Mouse (Mus musculus) spleen, postnatal 10 days (tissue): ENCODE results near the gene Bcas3.

Experiments used
- DNase-seq, 2 experiments: peaks; one replicate each; pipeline ENCODE4 v3.0.0; 2021 to 2022; ENCODE audit warnings: low spot score in 2 of 2

The Bcas3 gene

DNA sequence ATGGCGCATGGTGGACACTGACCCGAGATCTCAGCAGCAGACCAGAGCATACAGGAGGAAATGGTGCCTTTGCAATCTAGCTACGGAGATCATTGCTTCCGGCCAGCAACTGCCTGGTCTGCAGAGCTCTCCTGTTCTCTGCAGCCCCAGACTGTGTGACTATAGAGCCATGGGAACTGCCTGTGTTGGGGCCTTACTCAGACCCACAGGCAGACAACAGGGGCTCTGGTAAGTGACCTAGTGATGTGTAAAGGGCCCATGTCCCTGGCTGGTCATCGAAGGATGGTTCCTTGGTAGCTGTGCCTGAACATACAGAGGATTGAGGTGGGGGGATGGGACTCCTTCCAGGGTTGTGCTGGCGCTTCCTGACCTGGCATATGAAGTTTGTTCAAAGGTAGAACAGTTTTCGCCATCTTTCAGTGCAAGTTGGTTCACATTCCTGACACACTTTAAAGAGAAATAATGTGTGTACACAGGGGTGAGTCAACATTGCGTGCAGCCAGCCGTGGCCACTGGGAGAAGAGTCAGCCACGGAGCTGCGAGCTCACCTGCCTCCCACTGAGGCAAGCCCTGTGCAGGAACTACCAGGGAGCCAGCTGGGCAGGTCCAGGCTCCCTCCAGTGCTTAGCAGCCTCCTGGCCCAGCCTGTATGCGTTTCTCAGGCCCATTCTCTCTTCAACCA lies 439.7 kb downstream of the Bcas3 start:
- no peak for DNase-seq

DNA sequence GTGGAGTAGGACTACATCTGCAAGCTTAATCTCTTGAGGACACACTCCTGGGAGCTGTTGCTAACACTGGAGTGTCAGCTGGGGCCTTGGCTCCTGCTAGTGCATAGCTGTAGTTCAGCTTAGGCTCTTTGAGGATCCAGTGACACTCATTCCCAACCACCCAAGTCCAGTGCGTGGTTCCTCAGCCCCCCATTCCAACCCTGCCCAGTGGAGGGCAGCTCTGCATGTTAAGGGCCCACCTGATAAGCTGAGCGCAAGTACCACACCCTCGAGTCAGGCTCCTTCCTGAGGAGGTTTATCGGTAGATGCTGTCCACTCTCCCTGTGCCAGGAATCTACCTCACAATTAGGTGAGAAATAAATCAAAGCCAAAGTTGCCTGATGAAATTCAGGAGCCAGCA lies 446.5 kb downstream of the Bcas3 start:
- DNase-seq = peak in 1 of 2 experiments; percentile 35

DNA sequence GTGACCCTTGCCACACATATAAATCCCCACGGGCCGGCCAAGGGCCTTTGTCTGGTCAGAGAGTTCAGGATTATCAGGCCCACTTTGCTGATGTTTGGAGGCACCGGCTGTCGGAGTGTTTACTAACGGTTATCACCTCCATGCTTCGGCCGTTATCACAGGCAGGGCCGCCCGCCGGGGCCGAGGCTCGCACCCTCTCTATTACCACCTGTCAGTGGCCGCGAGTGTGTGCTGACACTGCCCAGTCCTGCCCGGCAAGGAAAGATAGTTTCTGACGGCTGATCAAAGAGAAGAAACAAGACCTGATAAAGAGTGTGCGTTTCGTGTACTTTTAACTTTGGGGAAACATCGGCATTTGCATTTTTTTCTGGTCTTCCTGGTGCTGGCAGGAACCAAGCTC lies 446.9 kb downstream of the Bcas3 start:
- DNase-seq = peak in 1 of 2 experiments; percentile 40

DNA sequence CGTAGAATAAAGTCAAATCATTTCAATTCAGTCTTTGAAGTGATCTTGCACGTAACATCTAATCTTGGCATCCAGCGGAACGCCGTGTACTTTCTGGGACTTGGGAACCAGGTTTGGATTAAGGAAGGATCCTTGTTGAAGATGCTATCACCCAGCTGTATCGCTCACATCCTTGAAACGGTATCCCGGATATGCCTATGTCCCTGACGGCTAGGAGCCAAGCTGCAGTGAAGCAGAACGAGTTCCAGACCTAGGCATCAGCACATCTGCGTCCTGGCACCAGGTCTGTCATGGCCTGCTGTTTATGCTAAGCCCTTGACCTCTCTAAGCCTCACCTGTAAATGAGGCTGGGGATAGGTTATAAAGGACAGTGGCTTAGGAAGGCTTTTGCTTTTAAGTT lies 447.4 kb downstream of the Bcas3 start:
- DNase-seq = no peak

DNA sequence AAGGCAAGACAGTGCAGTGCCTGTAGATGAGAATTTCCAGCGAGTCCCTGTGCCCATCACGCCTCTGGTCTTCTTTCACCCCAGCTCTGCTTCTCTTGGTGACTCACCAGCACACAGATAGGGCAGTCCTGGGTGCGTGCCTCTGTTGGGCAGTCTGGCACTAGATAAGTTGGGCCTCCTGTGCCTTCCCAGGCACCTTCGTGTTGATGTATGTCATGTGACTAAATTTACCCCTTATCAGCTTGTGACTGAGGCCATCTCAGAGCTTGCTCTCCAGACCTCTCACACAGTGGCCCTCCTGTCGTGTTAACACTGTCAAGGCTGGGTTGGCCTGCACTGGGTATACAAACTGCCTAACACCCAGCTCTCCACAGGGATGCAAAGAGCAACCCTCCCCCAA lies 451.1 kb downstream of the Bcas3 start:
- peak; percentile 63 to 71 for DNase-seq

DNA sequence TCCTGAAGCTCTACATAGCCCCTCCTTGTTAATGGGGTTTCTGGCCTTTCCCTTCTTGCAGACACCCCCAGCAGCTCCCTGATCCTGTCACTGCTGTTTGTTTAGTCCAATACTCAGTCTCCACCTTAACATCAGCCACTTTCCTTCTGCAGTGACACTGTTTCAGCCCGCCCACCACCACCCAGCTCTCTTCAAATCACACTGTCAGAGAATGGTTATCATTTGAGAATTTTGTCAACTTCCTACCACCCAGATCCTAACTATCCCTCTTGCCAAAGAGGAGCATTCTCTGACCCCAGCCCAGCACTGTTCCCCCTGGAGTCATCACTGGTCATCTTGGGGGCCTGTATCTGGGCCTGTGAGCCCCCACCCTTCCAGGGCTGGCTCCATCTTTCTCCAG lies 452.8 kb downstream of the Bcas3 start:
- no peak for DNase-seq

DNA sequence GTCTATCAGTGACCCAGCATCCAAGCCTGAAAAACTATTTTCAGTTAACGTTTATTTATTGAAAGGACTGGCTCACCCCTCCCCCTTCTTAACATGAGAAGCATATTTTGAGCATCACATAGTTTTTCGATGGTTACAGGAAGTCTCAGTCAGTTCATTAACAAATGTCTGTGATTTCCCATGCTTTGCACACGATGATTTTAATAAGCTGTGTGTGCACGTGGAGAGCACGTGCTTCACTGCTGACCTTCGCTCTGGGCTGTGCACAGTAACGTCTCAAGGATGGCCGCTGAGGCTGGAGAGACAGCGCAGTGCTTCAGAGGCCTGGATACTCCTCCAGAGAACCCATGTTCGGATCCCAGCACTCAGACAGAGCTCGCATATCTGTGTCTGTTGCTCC lies 454.4 kb downstream of the Bcas3 start:
- no peak for DNase-seq

DNA sequence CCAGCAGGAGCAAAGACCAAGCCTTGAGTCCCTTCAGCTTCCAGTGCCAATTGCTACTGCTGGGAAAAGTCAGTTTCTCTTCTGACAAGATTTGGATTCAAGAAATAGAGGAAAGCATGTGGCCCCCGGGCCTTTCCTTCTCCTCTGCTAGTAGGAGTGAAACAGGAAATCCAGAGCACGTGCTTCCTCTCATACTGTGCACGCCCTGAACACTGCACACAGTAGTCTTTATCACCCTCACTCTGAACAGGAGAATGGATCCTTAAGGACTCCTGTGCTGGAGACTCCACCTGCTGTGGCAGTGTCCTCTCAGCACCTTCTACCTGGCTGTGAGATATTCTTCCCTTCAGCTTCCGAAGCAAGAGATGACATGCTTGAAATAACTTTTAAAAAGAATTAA lies 458.3 kb downstream of the Bcas3 start:
- DNase-seq = no peak

DNA sequence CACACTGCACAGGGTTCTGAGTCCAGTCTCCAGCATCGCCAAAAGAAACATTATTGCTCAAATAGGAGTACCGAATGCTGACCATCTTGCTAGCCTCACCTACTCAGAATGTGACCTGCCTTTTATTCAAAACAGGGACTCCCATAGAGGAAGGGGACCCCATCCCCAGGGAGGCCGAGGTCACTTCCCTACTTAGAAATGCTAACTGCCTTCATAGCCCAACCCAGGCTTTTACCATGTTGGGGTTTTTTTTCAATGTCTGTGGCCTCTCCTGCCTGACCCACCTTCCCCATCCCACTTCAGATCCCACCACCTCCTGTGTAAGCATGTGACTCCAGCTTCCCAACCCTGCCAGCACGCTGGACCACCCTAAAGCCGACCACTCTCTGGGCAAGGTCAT lies 458.7 kb downstream of the Bcas3 start:
- DNase-seq = no peak

DNA sequence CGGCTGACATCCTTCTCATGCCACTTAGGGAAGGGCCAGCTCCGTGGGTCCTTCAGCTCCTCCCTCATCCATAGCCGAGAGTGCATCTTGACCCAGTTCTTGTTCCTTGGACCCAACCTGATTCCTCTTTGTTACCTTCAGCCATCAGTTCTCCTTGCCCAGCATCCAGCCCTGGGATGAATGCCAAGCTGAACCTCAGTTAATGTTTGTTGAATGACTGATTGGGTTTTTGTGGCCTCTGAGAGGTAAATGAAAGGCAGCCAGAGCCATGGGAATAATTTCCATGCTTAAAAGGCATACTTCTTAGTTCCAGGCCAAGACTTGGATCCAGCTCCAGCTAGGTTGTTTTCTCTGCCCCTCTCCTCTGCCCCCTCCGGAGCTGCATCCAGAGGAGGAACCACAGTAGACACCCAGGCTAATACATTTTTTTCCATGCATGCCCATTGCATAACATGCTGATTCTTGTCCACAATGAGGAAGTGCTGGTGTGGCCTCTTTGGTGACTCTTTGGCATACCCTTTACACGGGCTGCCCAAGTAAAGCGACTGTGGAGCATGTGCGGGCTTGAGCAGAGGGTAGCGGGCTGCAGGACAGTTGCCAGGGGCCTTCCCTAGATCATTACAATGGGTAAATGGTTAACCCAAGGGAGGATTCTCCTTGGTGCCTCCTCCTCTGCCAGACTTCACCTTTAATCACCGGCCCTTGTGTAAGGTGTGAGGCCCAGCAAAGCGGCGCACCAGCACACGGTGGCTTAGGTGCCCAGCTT lies 459.4 kb downstream of the Bcas3 start:
- DNase-seq = no peak

DNA sequence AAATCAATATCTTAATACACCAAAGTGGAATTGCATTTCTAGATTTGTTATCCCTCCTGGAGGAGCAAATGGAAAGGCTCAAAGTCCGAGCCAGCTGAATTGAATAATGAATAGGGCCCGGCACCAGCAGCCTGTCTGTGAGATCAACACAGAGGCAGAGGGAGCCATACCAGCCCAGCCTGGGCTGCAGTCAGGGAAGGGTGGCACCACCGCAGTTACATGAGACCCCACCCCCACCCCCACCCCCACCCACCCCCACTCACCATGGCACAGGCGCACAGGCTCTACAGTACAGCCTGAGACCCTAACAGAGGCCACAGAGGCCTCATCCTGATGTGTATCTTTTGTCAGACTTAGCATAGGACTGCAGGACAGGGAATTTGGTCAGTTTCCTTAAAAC lies 461.7 kb downstream of the Bcas3 start:
- no peak for DNase-seq

DNA sequence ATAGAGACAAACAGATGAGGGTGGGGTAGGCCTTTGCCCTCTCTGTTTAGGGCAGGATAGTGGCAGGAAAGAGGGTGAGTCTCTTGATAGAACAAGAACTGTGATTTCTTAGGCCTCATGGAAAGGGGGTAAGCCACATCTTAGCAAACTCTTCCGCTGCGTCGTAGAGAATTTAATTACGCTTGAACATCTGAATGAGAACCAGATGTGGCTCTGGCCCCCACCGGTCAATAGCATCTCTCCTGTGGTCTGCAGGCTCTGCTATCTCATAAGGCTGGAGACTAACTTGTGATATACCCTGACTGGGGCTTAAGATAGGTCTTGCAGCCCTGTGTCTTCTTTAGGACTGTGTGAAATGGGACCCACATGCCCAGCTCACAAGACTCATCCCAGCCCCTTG lies 463.5 kb downstream of the Bcas3 start:
- DNase-seq = no peak

DNA sequence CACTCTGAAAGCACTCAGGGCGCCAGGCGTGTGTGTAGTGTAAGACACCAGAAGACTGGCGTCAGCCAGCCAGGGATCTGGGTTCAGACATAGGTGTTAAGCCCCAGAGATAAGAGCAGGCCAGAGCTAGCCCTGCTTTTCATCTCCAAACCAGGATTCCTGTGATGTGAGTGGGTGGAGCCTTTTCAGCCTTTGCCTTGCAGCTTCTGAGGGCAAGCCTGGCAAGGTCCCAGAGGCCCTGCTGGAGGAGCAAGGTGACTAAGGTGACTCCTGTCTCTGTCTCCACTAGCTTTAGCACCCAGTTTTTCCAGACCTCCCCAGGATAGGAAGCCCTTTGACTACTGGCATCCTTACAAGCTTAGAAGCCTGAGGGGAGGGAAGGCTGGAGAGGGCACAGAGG lies 465.4 kb downstream of the Bcas3 start:
- DNase-seq = no peak

DNA sequence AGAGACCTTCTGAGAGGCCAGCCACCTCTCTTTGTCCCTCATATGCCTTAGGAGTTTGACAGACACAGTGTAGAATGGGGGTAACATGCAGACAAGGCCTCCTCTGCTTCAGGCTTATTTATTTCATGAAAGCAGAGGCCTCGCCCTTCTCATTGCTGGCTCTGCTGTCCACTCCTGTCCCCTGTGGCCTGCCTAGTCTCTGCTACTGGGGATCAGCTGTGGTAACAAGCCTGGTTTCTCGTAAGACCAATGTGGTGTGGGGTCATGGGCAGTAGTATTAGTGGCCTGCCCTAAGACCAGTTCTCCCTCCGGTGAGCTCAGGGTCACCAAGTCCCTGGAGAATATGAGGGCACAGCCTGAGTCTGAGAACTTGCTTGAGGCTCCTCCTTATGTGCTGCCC lies 468.0 kb downstream of the Bcas3 start:
- no peak for DNase-seq

DNA sequence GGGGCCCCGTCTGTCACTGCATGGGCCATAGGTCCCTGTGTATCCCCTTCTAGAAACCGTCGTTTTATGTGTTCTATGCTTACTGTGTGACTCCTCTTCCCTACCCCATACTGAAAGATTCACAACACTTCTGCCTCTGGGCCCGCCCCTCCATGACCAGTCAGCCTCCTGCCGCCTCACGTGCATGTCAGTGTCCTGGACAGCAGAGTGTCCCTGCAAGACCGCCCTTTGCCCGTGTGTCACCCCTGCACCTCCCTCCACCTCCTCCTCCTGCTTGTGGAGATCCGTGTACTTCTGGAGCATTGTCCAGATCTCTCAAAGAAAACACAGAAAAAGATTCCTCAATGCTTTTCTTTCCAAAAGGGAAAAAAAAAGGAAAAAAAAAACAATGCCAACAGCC lies 468.7 kb downstream of the Bcas3 start:
- no peak for DNase-seq

DNA sequence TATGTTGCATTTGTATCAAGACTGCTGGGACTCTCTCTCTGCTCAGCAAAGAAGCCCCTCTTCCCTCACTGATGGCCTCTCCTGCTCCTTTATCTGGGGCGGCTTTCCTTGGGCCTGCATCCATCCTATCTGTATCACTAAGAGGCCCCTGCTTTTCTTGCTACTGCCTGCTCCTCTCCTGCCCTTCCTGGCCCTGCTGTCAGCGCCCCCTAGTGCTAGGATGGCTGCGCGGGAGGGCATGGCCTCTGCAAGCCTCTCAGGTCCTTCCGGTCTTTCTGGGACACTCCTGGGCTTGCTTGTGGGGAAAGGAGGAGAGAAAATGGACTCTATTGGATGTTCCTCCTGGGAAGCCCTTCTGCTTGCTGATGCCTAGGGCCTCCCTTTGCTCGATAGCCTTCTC lies 470.2 kb downstream of the Bcas3 start:
- peak; percentile 81 to 90 for DNase-seq

DNA sequence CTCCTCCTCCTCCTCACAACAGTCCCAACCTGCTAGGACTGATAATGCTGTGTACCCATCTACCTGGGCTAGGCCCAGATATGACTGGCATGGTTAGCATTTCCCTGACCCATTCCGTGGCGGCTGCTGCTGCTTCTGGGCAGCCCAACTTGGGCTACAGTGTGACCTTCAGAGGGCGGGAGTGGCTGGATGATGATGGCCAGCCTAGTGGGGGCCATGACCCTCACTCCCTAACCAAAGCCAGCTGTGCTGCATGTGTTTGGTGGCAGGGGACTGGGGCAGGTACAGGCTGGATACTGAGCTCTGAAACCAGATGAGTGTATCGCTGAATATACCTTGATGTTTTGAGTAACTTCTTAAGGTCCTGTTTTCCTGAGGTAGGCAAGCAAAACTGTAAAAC lies 470.8 kb downstream of the Bcas3 start:
- DNase-seq = no peak

DNA sequence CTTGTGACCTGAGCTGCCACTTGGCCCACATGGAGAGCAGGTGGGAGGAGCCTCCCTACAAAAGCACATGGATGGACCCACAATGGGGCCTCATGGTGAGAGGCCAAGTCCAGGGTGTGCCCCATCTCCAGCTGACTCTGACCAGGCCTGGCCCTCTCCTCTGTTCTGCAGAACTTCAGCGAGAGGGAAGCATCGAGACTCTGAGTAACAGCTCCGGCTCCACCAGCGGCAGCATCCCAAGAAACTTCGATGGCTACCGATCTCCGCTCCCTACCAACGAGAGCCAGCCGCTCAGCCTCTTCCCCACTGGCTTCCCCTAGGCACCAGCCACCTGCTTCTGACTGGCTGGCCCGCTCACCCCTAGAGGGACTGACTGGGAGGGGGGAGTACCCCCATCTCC lies 472.1 kb downstream of the Bcas3 start:
- no peak for DNase-seq

DNA sequence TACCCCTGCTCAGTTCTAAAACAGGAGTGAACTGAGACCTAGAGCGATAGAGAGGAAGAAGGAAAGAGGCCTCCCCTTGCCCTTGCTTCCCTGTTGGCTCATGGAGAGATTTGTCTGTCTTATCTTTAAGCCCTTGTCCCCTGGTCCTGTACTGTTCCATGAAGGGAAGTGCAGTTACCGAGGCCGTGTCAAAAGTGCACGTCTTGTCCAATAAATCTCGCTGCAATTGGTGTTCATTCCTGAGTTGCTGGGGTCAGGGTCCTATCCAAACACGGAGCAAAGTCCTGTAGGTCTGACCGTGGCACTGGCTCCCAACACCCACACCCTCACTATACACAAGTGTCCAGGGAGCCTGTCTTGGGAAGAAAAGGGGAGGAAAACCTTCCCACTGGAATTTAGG lies 472.9 kb downstream of the Bcas3 start:
- DNase-seq = no peak

DNA sequence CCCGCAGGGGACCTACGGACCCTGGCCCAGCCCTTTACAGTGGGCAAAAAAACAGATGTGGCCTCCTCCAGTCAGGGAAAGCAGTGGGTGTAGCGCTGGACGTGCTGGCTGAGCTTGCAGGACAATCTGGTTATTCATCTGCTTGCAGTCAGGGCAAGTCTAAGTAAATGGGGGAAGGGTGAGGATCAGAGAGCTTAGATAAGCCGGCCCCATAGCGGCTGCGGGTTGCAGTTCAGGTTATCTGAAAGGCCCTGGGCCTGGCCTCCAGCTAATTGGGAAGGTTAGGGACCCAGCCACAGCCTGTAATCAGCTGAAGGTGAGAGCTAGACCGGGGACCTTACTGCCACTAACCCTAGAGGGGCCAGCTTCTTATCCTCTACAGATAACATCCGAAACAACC lies 474.4 kb downstream of the Bcas3 start:
- no peak for DNase-seq

DNA sequence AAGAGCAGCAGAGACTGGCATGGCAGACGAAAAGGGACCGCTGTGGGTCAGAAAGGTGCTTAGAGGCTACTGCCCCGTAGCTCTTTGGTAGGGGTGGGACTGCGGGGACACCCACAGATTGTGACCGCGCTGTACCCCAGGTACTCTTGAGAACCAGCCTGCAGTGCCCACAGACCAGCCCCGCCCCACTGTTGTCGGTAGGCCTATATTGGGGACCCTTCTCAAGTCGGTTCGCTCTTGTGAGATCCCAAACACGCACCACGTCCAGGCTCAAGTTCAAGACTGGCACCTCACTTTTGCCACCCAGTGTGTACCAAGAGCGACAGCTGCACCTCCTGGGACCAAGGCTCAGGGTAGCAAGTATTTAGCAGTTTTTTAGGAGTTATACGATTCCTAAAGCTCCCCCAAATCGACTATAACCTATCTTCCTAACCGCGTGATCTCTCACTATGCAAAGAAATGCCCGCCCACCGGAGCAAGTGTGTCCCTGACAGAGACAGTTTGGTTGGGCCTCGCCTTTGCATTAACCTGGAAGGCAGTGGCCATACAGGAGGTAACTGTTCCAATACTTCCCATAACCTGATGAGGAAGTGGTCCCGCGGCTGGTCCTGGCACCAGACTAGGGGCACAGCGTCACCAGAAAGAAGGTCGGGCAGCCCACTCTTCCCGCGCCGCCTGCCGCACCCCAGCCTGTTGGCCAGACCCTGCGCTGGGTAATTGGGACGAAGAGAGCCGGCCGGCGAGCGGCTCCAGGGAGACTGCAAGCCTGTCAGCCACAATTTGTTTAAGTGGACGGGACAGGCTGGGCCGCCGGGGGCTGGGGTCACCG lies 475.9 kb downstream of the Bcas3 start:
- DNase-seq = no peak

DNA sequence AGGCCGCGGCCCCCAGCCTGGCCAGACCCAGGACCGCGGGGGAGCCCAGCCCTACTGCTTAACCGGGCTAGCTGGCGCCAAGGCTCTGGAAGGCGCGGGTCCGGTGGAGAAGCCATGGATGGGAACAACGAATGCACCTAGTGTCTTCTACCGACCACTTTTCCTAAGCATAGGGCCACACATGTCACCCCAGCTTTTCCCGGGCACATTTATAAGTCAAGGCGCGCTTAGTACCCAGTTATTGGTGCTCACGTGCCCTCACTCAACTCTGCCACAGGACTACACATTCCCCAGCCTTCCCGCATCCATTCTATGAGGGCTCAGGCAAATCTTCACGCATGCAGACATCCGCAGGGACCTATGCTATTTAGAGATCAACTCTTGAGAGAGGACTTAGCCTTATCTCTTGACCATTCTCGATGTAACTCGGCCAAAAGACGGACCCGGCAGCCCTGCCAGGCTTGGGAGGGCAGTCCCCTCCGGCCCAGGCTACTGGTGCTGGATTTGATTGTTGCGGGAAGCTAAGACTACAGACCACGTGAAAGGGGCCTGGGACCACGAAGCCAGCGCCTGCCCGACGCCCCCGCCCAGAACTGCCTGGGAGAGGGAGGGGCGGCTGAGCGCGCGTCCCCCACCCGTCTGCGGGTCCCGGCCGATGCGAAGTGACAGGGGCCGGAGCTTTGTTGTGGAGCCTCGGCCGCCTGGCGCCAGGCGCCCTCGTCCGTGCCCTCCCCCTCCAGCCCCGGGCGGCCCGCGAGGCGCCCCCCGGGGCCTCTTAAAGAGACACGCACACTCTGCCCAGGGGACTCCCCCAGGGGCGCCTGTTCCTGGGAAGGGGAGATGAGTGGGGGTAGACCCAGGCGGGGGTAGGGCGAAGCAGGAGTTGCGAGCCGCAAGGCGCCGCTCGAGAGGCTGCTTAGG lies 476.8 kb downstream of the Bcas3 start:
- DNase-seq = no peak
